Mouse (Mus musculus) limb, embryonic 14.5 days (tissue): ENCODE results near the gene Flywch1. TPM values are rescaled to one million over a fixed set of nuclear protein-coding genes. Genes with fewer than 3 reads are reported as not detected.

Experiments used
- ATAC-seq: fragments of 200-750 bp; cut with Nextera tagmentation; 2 replicates; pipeline ENCODE4 v1.8.0; 2017; ENCODE audit warnings: low read depth, moderate number of reproducible peaks, moderate TSS enrichment; ENCODE audit not compliant: low FRiP score
- DNase-seq: peaks from one replicate; pipeline ENCODE4 v3.0.0-alpha.2; 2015; ENCODE audit warnings: low spot score
- H3K27ac ChIP-seq: fragments of 300-500 bp; sonication (generic); replicated peaks from 2 replicates; pipeline ENCODE4 v1.5.1; 2014; ENCODE audit warnings: low read depth, mild to moderate bottlenecking, low read length, moderate library complexity, mixed read lengths
- H3K27me3 ChIP-seq: fragments of 300-500 bp; sonication (generic); 2 replicates; pipeline ENCODE4 v1.6.1; 2014; ENCODE audit warnings: low read length, mixed read lengths; ENCODE audit not compliant: control insufficient read depth, insufficient read depth
- H3K36me3 ChIP-seq: fragments of 300-500 bp; sonication (generic); 2 replicates; pipeline ENCODE4 v1.6.1; 2014; ENCODE audit warnings: mild to moderate bottlenecking, low read length, moderate library complexity, mixed read lengths; ENCODE audit not compliant: control insufficient read depth, insufficient read depth
- H3K4me1 ChIP-seq: fragments of 300-500 bp; sonication (generic); 2 replicates; pipeline ENCODE4 v1.6.1; 2014; ENCODE audit warnings: antibody characterized with exemption, low read length, mixed read lengths; ENCODE audit not compliant: control insufficient read depth, insufficient read depth
- H3K4me2 ChIP-seq: fragments of 300-500 bp; sonication (generic); replicated peaks from 2 replicates; pipeline ENCODE4 v1.6.1; 2014; ENCODE audit warnings: low read depth, mild to moderate bottlenecking, low read length, moderate library complexity; ENCODE audit not compliant: severe bottlenecking
- H3K4me3 ChIP-seq: fragments of 300-500 bp; sonication (generic); replicated peaks from 2 replicates; pipeline ENCODE4 v1.5.1; 2014; ENCODE audit warnings: low read length
- H3K9ac ChIP-seq: fragments of 300-500 bp; sonication (generic); 2 replicates; pipeline ENCODE4 v1.6.1; 2014; ENCODE audit warnings: mild to moderate bottlenecking, low read depth, low read length, moderate library complexity; ENCODE audit not compliant: severe bottlenecking
- H3K9me3 ChIP-seq: fragments of 300-500 bp; sonication (generic); 2 replicates; pipeline ENCODE4 v1.6.1; 2016; ENCODE audit warnings: low read length; ENCODE audit not compliant: control insufficient read depth
- POLR2A ChIP-seq: fragments of 200-500 bp; IDR thresholded peaks from 2 replicates; pipeline ENCODE4 v1.8.0; 2012; ENCODE audit warnings: inconsistent platforms, mild to moderate bottlenecking, moderate library complexity, borderline replicate concordance; ENCODE audit not compliant: insufficient read depth, insufficient read length; ENCODE audit errors: extremely low read depth
- whole genome bisulfite sequencing: fragments of 180-500 bp; shearing (Covaris S2); extraction: QIAGEN DNeasy Blood & Tissue Kit; methylation state at CpG from one replicate; pipeline ENCODE4 v1.1.7; 2014; 5-methylcytosine and 5-hydroxymethylcytosine counted together
- polyA plus RNA-seq, 2 experiments: library from polyadenylated mRNA; depleted of rRNA in 1 of 2; stranded (reverse) in 1 of 2; unstranded in 1 of 2; fragments of >200 nt; fragmentation: Nextera tagmentation in 1 of 2; extraction: Ambion mirVana in 1 of 2; gene quantifications; 2 replicates each; pipeline versions ENCODE4 v1.2.1 to v1.2.3; 2012 to 2014

Flywch1 gene
- polyA plus RNA-seq, 2 experiments, result 47.1 to 66.2 TPM

GRCm38 (mm10) chr17:23705525-23706104 is 65.8 kb downstream of the Flywch1 start:
- WGBS, result 69% methylated on average over 7 of the region's 7 CpGs

GRCm38 (mm10) chr17:23704741-23705140 is 66.7 kb downstream of the Flywch1 start:
- no peaks in the 10 kb centered on the region for H3K4me1 ChIP-seq
- H3K9me3 ChIP-seq, result no peaks in the 10 kb centered on the region
- WGBS, result 31% methylated on average over 7 of the region's 7 CpGs
- H3K36me3 ChIP-seq, result no peaks in the 10 kb centered on the region
- H3K4me3 ChIP-seq, result no peak overlapping the region
- H3K27ac ChIP-seq, result no peak overlapping the region
- H3K4me2 ChIP-seq, result no peak overlapping the region
- TF ChIP-seq POLR2A, result no peak
- peaks cover 14% of the 10 kb centered on the region for H3K27me3 ChIP-seq
- ATAC-seq (no peak), DNase-seq (peak; percentile 50)
- no peak overlapping the region for H3K9ac ChIP-seq

More at GRCm38 (mm10) chr17:23705525-23706104, 65.8 kb downstream of the Flywch1 start:
- Histone ChIP-seq H3K4me3 (no peak overlapping the region), H3K36me3 (no peaks in the 10 kb centered on the region), H3K27ac (no peak overlapping the region), H3K27me3 (peaks cover 5% of the 10 kb centered on the region), H3K9me3 (no peaks in the 10 kb centered on the region), H3K4me2 (no peak overlapping the region), H3K9ac (no peak overlapping the region), H3K4me1 (no peaks in the 10 kb centered on the region)
- ATAC-seq (no peak), DNase-seq (no peak)
- TF ChIP-seq POLR2A, result no peak

DNA sequence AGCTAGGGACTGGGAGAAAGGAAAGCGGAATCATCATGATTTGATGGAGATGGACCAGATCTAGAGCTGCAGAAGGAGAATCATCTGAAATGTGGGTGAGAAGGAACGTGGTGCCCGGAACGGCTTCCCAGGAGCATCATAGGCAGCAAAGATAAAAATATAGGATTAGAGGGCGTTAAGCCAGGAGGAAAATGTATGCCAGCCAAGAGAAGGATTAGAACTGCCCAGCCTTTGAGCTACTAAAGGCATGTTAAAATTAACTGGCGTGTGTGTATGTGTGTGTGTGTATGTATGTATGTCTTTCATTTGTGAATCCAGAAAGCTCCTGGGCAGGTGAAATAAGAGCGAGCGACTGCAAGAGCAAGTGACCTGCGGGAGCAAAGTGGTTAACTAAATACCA is 68.1 kb downstream of the Flywch1 start:
- Histone ChIP-seq H3K27me3 (peaks cover 27% of the 10 kb centered on the region), H3K9me3 (no peaks in the 10 kb centered on the region), H3K4me3 (no peak overlapping the region), H3K36me3 (no peaks in the 10 kb centered on the region), H3K4me2 (no peak overlapping the region), H3K9ac (no peak overlapping the region), H3K4me1 (peaks cover 3% of the 10 kb centered on the region; the same call in 1 of the 2 replicates), H3K27ac (no peak overlapping the region)
- ATAC-seq (no peak), DNase-seq (no peak)
- no peak for TF ChIP-seq POLR2A
- WGBS, result 85% methylated on average over 9 of the region's 9 CpGs

Other genes with a start within 250 kb of the Flywch1 start
- gene Zfp213, start 207.4 kb downstream of the Flywch1 start, polyA plus RNA-seq (2012; rRNA removed), result 16.3 and 21.1 TPM in 2 replicates
- gene Zfp213, start 207.4 kb downstream of the Flywch1 start, polyA plus RNA-seq (2014; fragmentation: Nextera tagmentation; extraction: Ambion mirVana), result 17.4 and 18.1 TPM in 2 replicates
- 27.6 and 33.8 TPM in 2 replicates for gene Zfp13, start 172.1 kb downstream of the Flywch1 start, polyA plus RNA-seq (2012; rRNA removed)
- gene Zfp13, start 172.1 kb downstream of the Flywch1 start, polyA plus RNA-seq (2014; fragmentation: Nextera tagmentation; extraction: Ambion mirVana), result 16.2 and 16.3 TPM in 2 replicates
- 0.63 and 1.00 TPM in 2 replicates for gene Zscan10, start 170.7 kb downstream of the Flywch1 start, polyA plus RNA-seq (2012; rRNA removed)
- 0.33 TPM in 1 of 2 replicates, not detected in the other for gene Zscan10, start 170.7 kb downstream of the Flywch1 start, polyA plus RNA-seq (2014; fragmentation: Nextera tagmentation; extraction: Ambion mirVana)
- 1.0 and 1.4 TPM in 2 replicates for gene Mmp25, start 126.3 kb downstream of the Flywch1 start, polyA plus RNA-seq (2012; rRNA removed)
- gene Mmp25, start 126.3 kb downstream of the Flywch1 start, polyA plus RNA-seq (2014; fragmentation: Nextera tagmentation; extraction: Ambion mirVana), result 0.76 and 0.80 TPM in 2 replicates
- gene Bicdl2, start 111.1 kb downstream of the Flywch1 start, polyA plus RNA-seq (2012; rRNA removed), result 1.6 and 2.8 TPM in 2 replicates
- 5.1 and 5.8 TPM in 2 replicates for gene Bicdl2, start 111.1 kb downstream of the Flywch1 start, polyA plus RNA-seq (2014; fragmentation: Nextera tagmentation; extraction: Ambion mirVana)
- 63.4 and 73.3 TPM in 2 replicates for gene Hcfc1r1, start 98.0 kb downstream of the Flywch1 start, polyA plus RNA-seq (2012; rRNA removed)
- gene Hcfc1r1, start 98.0 kb downstream of the Flywch1 start, polyA plus RNA-seq (2014; fragmentation: Nextera tagmentation; extraction: Ambion mirVana), result 85.3 and 85.4 TPM in 2 replicates
- gene Thoc6, start 97.7 kb downstream of the Flywch1 start, polyA plus RNA-seq (2012; rRNA removed), result 45.5 and 51.2 TPM in 2 replicates
- 41.8 and 44.2 TPM in 2 replicates for gene Thoc6, start 97.7 kb downstream of the Flywch1 start, polyA plus RNA-seq (2014; fragmentation: Nextera tagmentation; extraction: Ambion mirVana)
- 13.6 and 16.1 TPM in 2 replicates for gene Tnfrsf12a, start 94.1 kb downstream of the Flywch1 start, polyA plus RNA-seq (2012; rRNA removed)
- gene Tnfrsf12a, start 94.1 kb downstream of the Flywch1 start, polyA plus RNA-seq (2014; fragmentation: Nextera tagmentation; extraction: Ambion mirVana), result 20.3 and 24.0 TPM in 2 replicates
- 13.6 and 14.0 TPM in 2 replicates for gene Cldn6, start 92.4 kb downstream of the Flywch1 start, polyA plus RNA-seq (2012; rRNA removed)
- gene Cldn6, start 92.4 kb downstream of the Flywch1 start, polyA plus RNA-seq (2014; fragmentation: Nextera tagmentation; extraction: Ambion mirVana), result 11.3 and 14.7 TPM in 2 replicates
- 4.0 and 5.1 TPM in 2 replicates for gene Cldn9, start 87.6 kb downstream of the Flywch1 start, polyA plus RNA-seq (2012; rRNA removed)
- gene Cldn9, start 87.6 kb downstream of the Flywch1 start, polyA plus RNA-seq (2014; fragmentation: Nextera tagmentation; extraction: Ambion mirVana), result 5.9 and 9.6 TPM in 2 replicates
- 4.4 and 4.6 TPM in 2 replicates for gene 1520401A03Rik, start 48.8 kb downstream of the Flywch1 start, polyA plus RNA-seq (2012; rRNA removed)
- 1.6 and 2.1 TPM in 2 replicates for gene 1520401A03Rik, start 48.8 kb downstream of the Flywch1 start, polyA plus RNA-seq (2014; fragmentation: Nextera tagmentation; extraction: Ambion mirVana)
- gene Pkmyt1, start 45.3 kb downstream of the Flywch1 start, polyA plus RNA-seq (2012; rRNA removed), result 81.7 and 105 TPM in 2 replicates
- gene Pkmyt1, start 45.3 kb downstream of the Flywch1 start, polyA plus RNA-seq (2014; fragmentation: Nextera tagmentation; extraction: Ambion mirVana), result 46.4 and 47.5 TPM in 2 replicates
- 9.7 and 13.4 TPM in 2 replicates for gene Paqr4, start 30.7 kb downstream of the Flywch1 start, polyA plus RNA-seq (2012; rRNA removed)
- gene Paqr4, start 30.7 kb downstream of the Flywch1 start, polyA plus RNA-seq (2014; fragmentation: Nextera tagmentation; extraction: Ambion mirVana), result 15.7 and 17.3 TPM in 2 replicates
- 40.1 and 50.6 TPM in 2 replicates for gene Kremen2, start 25.8 kb downstream of the Flywch1 start, polyA plus RNA-seq (2012; rRNA removed)
- gene Kremen2, start 25.8 kb downstream of the Flywch1 start, polyA plus RNA-seq (2014; fragmentation: Nextera tagmentation; extraction: Ambion mirVana), result 42.4 and 42.6 TPM in 2 replicates
- gene Flywch2, start 14.5 kb upstream of the Flywch1 start, polyA plus RNA-seq (2012; rRNA removed), result 46.3 and 50.8 TPM in 2 replicates
- 41.2 and 47.5 TPM in 2 replicates for gene Flywch2, start 14.5 kb upstream of the Flywch1 start, polyA plus RNA-seq (2014; fragmentation: Nextera tagmentation; extraction: Ambion mirVana)
- gene Srrm2, start 18.9 kb upstream of the Flywch1 start, polyA plus RNA-seq (2012; rRNA removed), result 654 and 850 TPM in 2 replicates
- gene Srrm2, start 18.9 kb upstream of the Flywch1 start, polyA plus RNA-seq (2014; fragmentation: Nextera tagmentation; extraction: Ambion mirVana), result 406 and 466 TPM in 2 replicates
- gene Elob, start 57.5 kb upstream of the Flywch1 start, polyA plus RNA-seq (2012; rRNA removed), result 739 and 935 TPM in 2 replicates
- gene Elob, start 57.5 kb upstream of the Flywch1 start, polyA plus RNA-seq (2014; fragmentation: Nextera tagmentation; extraction: Ambion mirVana), result 1,204 and 1,221 TPM in 2 replicates
- 0.12 and 0.14 TPM in 2 replicates for gene Prss33, start 64.5 kb upstream of the Flywch1 start, polyA plus RNA-seq (2012; rRNA removed)
- gene Prss33, start 64.5 kb upstream of the Flywch1 start, polyA plus RNA-seq (2014; fragmentation: Nextera tagmentation; extraction: Ambion mirVana), result not detected in 2 replicates
- 0.06 TPM in 1 of 2 replicates, not detected in the other for gene Prss32, start 72.3 kb upstream of the Flywch1 start, polyA plus RNA-seq (2012; rRNA removed)
- gene Prss32, start 72.3 kb upstream of the Flywch1 start, polyA plus RNA-seq (2014; fragmentation: Nextera tagmentation; extraction: Ambion mirVana), result not detected in 2 replicates
- gene Prss41, start 72.6 kb upstream of the Flywch1 start, polyA plus RNA-seq (2012; rRNA removed), result 1.6 and 2.1 TPM in 2 replicates
- gene Prss41, start 72.6 kb upstream of the Flywch1 start, polyA plus RNA-seq (2014; fragmentation: Nextera tagmentation; extraction: Ambion mirVana), result 0.28 and 0.78 TPM in 2 replicates
- not detected in 2 replicates for gene Prss21, start 96.5 kb upstream of the Flywch1 start, polyA plus RNA-seq (2012; rRNA removed)
- not detected in 2 replicates for gene Prss21, start 96.5 kb upstream of the Flywch1 start, polyA plus RNA-seq (2014; fragmentation: Nextera tagmentation; extraction: Ambion mirVana)
- not detected in 2 replicates for gene Dcpp1, start 109.3 kb upstream of the Flywch1 start, polyA plus RNA-seq (2012; rRNA removed)
- gene Dcpp1, start 109.3 kb upstream of the Flywch1 start, polyA plus RNA-seq (2014; fragmentation: Nextera tagmentation; extraction: Ambion mirVana), result not detected in 2 replicates
- not detected in 2 replicates for gene Dcpp2, start 109.3 kb upstream of the Flywch1 start, polyA plus RNA-seq (2012; rRNA removed)
- gene Dcpp2, start 109.3 kb upstream of the Flywch1 start, polyA plus RNA-seq (2014; fragmentation: Nextera tagmentation; extraction: Ambion mirVana), result not detected in 2 replicates
- not detected in 2 replicates for gene Dcpp3, start 145.9 kb upstream of the Flywch1 start, polyA plus RNA-seq (2012; rRNA removed)
- not detected in 2 replicates for gene Dcpp3, start 145.9 kb upstream of the Flywch1 start, polyA plus RNA-seq (2014; fragmentation: Nextera tagmentation; extraction: Ambion mirVana)
- not detected in 2 replicates for gene Sbp, start 170.1 kb upstream of the Flywch1 start, polyA plus RNA-seq (2012; rRNA removed)
- not detected in 2 replicates for gene Sbp, start 170.1 kb upstream of the Flywch1 start, polyA plus RNA-seq (2014; fragmentation: Nextera tagmentation; extraction: Ambion mirVana)
- gene Sbpl, start 183.7 kb upstream of the Flywch1 start, polyA plus RNA-seq (2012; rRNA removed), result 0.24 TPM in 1 of 2 replicates, not detected in the other
- not detected in 2 replicates for gene Sbpl, start 183.7 kb upstream of the Flywch1 start, polyA plus RNA-seq (2014; fragmentation: Nextera tagmentation; extraction: Ambion mirVana)
- gene Prss30, start 209.0 kb upstream of the Flywch1 start, polyA plus RNA-seq (2012; rRNA removed), result 0.06 TPM in 1 of 2 replicates, not detected in the other
- not detected in 2 replicates for gene Prss30, start 209.0 kb upstream of the Flywch1 start, polyA plus RNA-seq (2014; fragmentation: Nextera tagmentation; extraction: Ambion mirVana)
- gene Prss22, start 226.5 kb upstream of the Flywch1 start, polyA plus RNA-seq (2012; rRNA removed), result 0.54 and 0.72 TPM in 2 replicates
- 0.44 and 0.51 TPM in 2 replicates for gene Prss22, start 226.5 kb upstream of the Flywch1 start, polyA plus RNA-seq (2014; fragmentation: Nextera tagmentation; extraction: Ambion mirVana)